In genomic region chr5:52404373-52404772, GRCm38 (mm10) we compare ENCODE assay signal across 30 mouse cellular contexts. TPM values are rescaled to one million over a fixed set of nuclear protein-coding genes. Genes with fewer than 3 reads are reported as not detected.
DNase-seq lines count a peak whose midpoint lies in the region; ATAC-seq lines count a peak whose summit lies in the region.
"Had no signal": no experiment of that assay in that cellular context is flagged by ENCODE, and none has a peak within 500 bp of the region (broad histone marks: within the 10 kb centered on the region; RNA-seq: fewer than 3 reads in every experiment).

No protein-coding gene starts in this region.

- peaks cover 4% of the 10 kb centered on the region; the same call in 1 of the 2 replicates for H3K36me3 ChIP-seq in hindbrain, embryonic 13.5 days
- H3K36me3 ChIP-seq in hindbrain, embryonic 11.5 days (ENCODE audit: control insufficient read depth, insufficient read depth, low read length) = no peaks in the 10 kb centered on the region
- 0 out of 2 replicates have a peak, but pooled peaks cover 4% of the 10 kb centered on the region for H3K36me3 ChIP-seq in midbrain, embryonic 13.5 days
- H3K36me3 ChIP-seq in midbrain, embryonic 11.5 days (ENCODE audit: control insufficient read depth, insufficient read depth, low read length) = no peaks in the 10 kb centered on the region
- H3K36me3 ChIP-seq in midbrain, embryonic 15.5 days (replicated peaks) = no peaks in the 10 kb centered on the region
- H3K36me3 ChIP-seq: G1E; heart, embryonic 10.5 days; heart, embryonic 13.5 days had no signal

- no peak overlapping the region for H3K4me3 ChIP-seq in hindbrain, embryonic 13.5 days
- H3K4me3 ChIP-seq in hindbrain, embryonic 11.5 days (ENCODE audit: low read depth, low read length) = no peak overlapping the region
- no peak overlapping the region for H3K4me3 ChIP-seq in midbrain, embryonic 13.5 days (replicated peaks)
- H3K4me3 ChIP-seq in midbrain, embryonic 11.5 days (ENCODE audit: low read depth, low read length) = no peak overlapping the region
- H3K4me3 ChIP-seq in midbrain, embryonic 15.5 days = no peak overlapping the region
- H3K4me3 ChIP-seq: heart, embryonic 10.5 days; heart, embryonic 13.5 days had no signal

- no peak for DNase-seq in hindbrain, embryonic 11.5 days (ENCODE audit: low spot score)
- no peak for DNase-seq in midbrain, embryonic 11.5 days (ENCODE audit: low spot score, missing footprints)
- no peak for DNase-seq in kidney, adult 8-10 months
- DNase-seq in layer of hippocampus, postnatal 14 days (ENCODE audit: low spot score in 2 of 2) = no peak
- DNase-seq: adrenal gland, postnatal 10 days; adrenal gland, postnatal 36 days; B cell, adult 2 months; cerebellum, adult 11 months; cerebellum, adult 2 months; cerebellum, adult 9-11 months; cerebellum, postnatal 25 days; embryo, embryonic 11 days; forebrain, postnatal 0 days; gastrocnemius, postnatal 25 days; heart, adult 18-20 months; heart, postnatal 14 days; heart, postnatal 4 days had no signal

- no peaks in the 10 kb centered on the region for H3K9me3 ChIP-seq in hindbrain, embryonic 13.5 days
- no peaks in the 10 kb centered on the region for H3K9me3 ChIP-seq in hindbrain, embryonic 11.5 days (ENCODE audit: control insufficient read depth, low read length)
- no peaks in the 10 kb centered on the region for H3K9me3 ChIP-seq in midbrain, embryonic 13.5 days
- no peaks in the 10 kb centered on the region for H3K9me3 ChIP-seq in midbrain, embryonic 11.5 days (ENCODE audit: control insufficient read depth, low read length)
- H3K9me3 ChIP-seq in midbrain, embryonic 15.5 days = no peaks in the 10 kb centered on the region
- H3K9me3 ChIP-seq: heart, embryonic 10.5 days; heart, embryonic 13.5 days had no signal

- 68% methylated on average over 8 of the region's 8 CpGs for WGBS in hindbrain, embryonic 13.5 days
- 74% methylated on average over 8 of the region's 8 CpGs for WGBS in hindbrain, embryonic 11.5 days
- WGBS in midbrain, embryonic 13.5 days = 81% methylated on average over 8 of the region's 8 CpGs
- WGBS in midbrain, embryonic 11.5 days = 87% methylated on average over 8 of the region's 8 CpGs
- WGBS in midbrain, embryonic 15.5 days = 61% methylated on average over 8 of the region's 8 CpGs

- no peaks in the 10 kb centered on the region for H3K27me3 ChIP-seq in hindbrain, embryonic 13.5 days
- no peaks in the 10 kb centered on the region for H3K27me3 ChIP-seq in hindbrain, embryonic 11.5 days (ENCODE audit: control insufficient read depth, insufficient read depth, low read length)
- no peaks in the 10 kb centered on the region for H3K27me3 ChIP-seq in midbrain, embryonic 13.5 days
- no peaks in the 10 kb centered on the region for H3K27me3 ChIP-seq in midbrain, embryonic 11.5 days (ENCODE audit: control insufficient read depth, insufficient read depth, low read length)
- no peaks in the 10 kb centered on the region for H3K27me3 ChIP-seq in midbrain, embryonic 15.5 days (replicated peaks)
- H3K27me3 ChIP-seq: CH12.LX; heart, embryonic 13.5 days; Patski had no signal

- H3K4me2 ChIP-seq in hindbrain, embryonic 13.5 days = no peak overlapping the region
- no peak overlapping the region for H3K4me2 ChIP-seq in hindbrain, embryonic 11.5 days (replicated peaks; ENCODE audit: low read depth, low read length)
- no peak overlapping the region for H3K4me2 ChIP-seq in midbrain, embryonic 13.5 days (replicated peaks)
- no peak overlapping the region for H3K4me2 ChIP-seq in midbrain, embryonic 11.5 days
- H3K4me2 ChIP-seq in midbrain, embryonic 15.5 days = no peak overlapping the region
- H3K4me2 ChIP-seq: heart, embryonic 13.5 days had no signal

- ATAC-seq in hindbrain, embryonic 13.5 days (ENCODE audit: low FRiP score) = peak; percentile 45; the same call in 1 of the 2 replicates
- no peak for ATAC-seq in hindbrain, embryonic 11.5 days (ENCODE audit: low FRiP score)
- ATAC-seq in midbrain, embryonic 13.5 days = peak; percentile 65; the same call in 1 of the 2 replicates
- ATAC-seq in midbrain, embryonic 11.5 days (ENCODE audit: low FRiP score) = no peak
- ATAC-seq in midbrain, embryonic 15.5 days (replicated peaks) = 0 out of 2 replicates have a peak, but pooled peaks have one; percentile 25
- ATAC-seq: forebrain, embryonic 14.5 days; forebrain, postnatal 0 days; hindbrain, embryonic 16.5 days; inflammation-experienced regulatory T-cells, adult 6 months; intestine, embryonic 16.5 days; Patski had no signal

- peaks cover 16% of the 10 kb centered on the region for H3K4me1 ChIP-seq in hindbrain, embryonic 13.5 days (replicated peaks)
- H3K4me1 ChIP-seq in hindbrain, embryonic 11.5 days (replicated peaks; ENCODE audit: control insufficient read depth, insufficient read depth, low read length) = no peaks in the 10 kb centered on the region
- H3K4me1 ChIP-seq in midbrain, embryonic 13.5 days (replicated peaks) = no peaks in the 10 kb centered on the region; the same call in 1 of the 2 replicates
- no peaks in the 10 kb centered on the region for H3K4me1 ChIP-seq in midbrain, embryonic 11.5 days (ENCODE audit: control insufficient read depth, insufficient read depth, low read length)
- H3K4me1 ChIP-seq in midbrain, embryonic 15.5 days = no peaks in the 10 kb centered on the region
- H3K4me1 ChIP-seq: heart, embryonic 10.5 days; heart, embryonic 13.5 days had no signal

- H3K27ac ChIP-seq in hindbrain, embryonic 13.5 days = no peak overlapping the region
- no peak overlapping the region for H3K27ac ChIP-seq in hindbrain, embryonic 11.5 days (ENCODE audit: low read depth, low read length)
- no peak overlapping the region for H3K27ac ChIP-seq in midbrain, embryonic 13.5 days
- H3K27ac ChIP-seq in midbrain, embryonic 11.5 days (ENCODE audit: low read depth, low read length) = no peak overlapping the region
- no peak overlapping the region for H3K27ac ChIP-seq in midbrain, embryonic 15.5 days
- H3K27ac ChIP-seq: heart, embryonic 10.5 days; heart, embryonic 13.5 days had no signal

- H3K9ac ChIP-seq in hindbrain, embryonic 13.5 days = no peak overlapping the region
- H3K9ac ChIP-seq in hindbrain, embryonic 11.5 days (ENCODE audit: low read depth, low read length) = no peak overlapping the region
- H3K9ac ChIP-seq in midbrain, embryonic 13.5 days (replicated peaks) = no peak overlapping the region
- no peak overlapping the region for H3K9ac ChIP-seq in midbrain, embryonic 11.5 days (ENCODE audit: low read length)
- no peak overlapping the region for H3K9ac ChIP-seq in midbrain, embryonic 15.5 days
- H3K9ac ChIP-seq: forebrain, postnatal 0 days; heart, embryonic 13.5 days had no signal

RNA-seq across cellular contexts. Expression of gene Sod3, which starts 40.8 kb away (rescaled TPM):
- polyA plus RNA-seq in hindbrain, embryonic 13.5 days (2015; fragmentation: Nextera tagmentation; extraction: Ambion mirVana) = 1.2 TPM in 2 replicates
- 0.82 and 0.91 TPM in 2 replicates for polyA plus RNA-seq in hindbrain, embryonic 11.5 days (2014; fragmentation: Nextera tagmentation; extraction: Ambion mirVana)
- polyA plus RNA-seq in midbrain, embryonic 13.5 days (2015; fragmentation: Nextera tagmentation; extraction: Ambion mirVana) = 0.50 and 0.52 TPM in 2 replicates
- 0.74 and 0.75 TPM in 2 replicates for polyA plus RNA-seq in midbrain, embryonic 11.5 days (2014; fragmentation: Nextera tagmentation; extraction: Ambion mirVana)
- 2.0 and 2.1 TPM in 2 replicates for polyA plus RNA-seq in midbrain, embryonic 15.5 days (2015; fragmentation: Nextera tagmentation; extraction: Ambion mirVana)
- 1 to 10 TPM; 6.2 to 7.3 TPM for total RNA-seq in layer of hippocampus, postnatal 14 days (2021)
- total RNA-seq: CH12.LX; common myeloid progenitor, adult 5-6 weeks had no signal
- polyA plus RNA-seq: G1E; inflammation-experienced regulatory T-cells, adult 6 months had no signal

Comparison
In these comparisons a context has a peak if more than half of its experiments do, and no peak if none do; other contexts are left out.
1. ATAC-seq: peak in hindbrain, embryonic 13.5 days (single experiment), midbrain, embryonic 13.5 days (single experiment) and midbrain, embryonic 15.5 days (single experiment); none in hindbrain, embryonic 11.5 days (single experiment) and midbrain, embryonic 11.5 days (single experiment).